Mouse (Mus musculus) ovary, postnatal 36 days (tissue): ENCODE measurements at regions not wholly inside any gene's neighbourhood (a gene's known extent, or its start where the extent isn't known, plus 50 kb on each side); places are given as distances from the start of the nearest gene placed in this dataset.

Experiments
- DNase-seq: peaks from one replicate; pipeline ENCODE4 v3.0.0; 2022; ENCODE audit warnings: low spot score, mixed read lengths

DNA sequence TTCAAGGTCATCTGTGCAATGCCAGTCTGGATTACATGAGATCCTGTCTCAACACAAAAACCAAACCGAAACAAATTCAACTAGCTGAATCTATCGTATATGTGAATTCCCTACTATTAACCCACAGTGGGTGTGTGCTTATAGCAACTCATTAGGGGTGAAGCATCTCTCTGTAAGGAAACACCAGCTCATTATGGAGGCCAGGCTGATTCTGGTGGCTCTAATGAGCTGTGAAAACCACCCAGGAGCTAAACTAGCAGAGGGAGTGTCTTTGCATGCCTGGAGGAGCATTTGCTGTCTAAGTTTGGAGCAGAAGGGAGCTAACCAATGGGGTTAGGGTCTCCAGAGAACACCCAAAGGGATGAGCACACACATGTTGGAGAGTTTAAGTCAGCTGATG is 54.1 kb upstream of the Adamts2 start:
- DNase-seq, result no peak

DNA sequence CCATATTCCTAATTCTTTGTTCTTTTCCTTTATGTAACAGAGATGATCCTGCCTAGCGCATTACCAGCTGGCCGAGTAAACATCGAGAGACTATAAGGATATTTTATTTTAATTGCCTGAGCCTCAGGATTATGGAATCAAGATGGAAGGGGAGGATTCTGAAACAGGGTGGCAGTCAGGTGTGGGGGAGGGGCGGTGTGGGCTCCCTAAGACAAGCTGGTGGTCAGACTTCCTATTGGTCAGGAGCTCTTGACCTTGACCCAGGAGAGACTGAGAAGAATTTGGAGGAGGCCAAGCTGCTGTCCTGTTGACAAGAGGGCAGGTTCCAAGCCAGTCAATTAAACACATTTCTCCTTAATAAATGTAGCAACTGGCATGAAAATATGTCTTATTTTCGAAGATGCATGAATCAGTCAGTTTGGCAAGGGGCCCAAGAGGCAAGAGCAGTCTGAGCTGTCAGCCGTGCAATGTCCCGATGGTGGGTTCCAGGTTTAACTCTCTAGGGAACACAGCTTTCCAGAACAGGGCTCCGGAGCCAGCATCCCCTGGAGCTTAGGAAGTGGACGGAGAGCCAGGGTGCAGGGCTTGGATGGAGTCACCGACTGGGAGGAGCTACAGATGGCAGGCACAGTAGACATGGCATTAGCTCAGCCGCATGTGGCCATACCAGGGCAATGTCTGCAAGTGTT is 55.3 kb upstream of the Adamts2 start:
- DNase-seq, result no peak

DNA sequence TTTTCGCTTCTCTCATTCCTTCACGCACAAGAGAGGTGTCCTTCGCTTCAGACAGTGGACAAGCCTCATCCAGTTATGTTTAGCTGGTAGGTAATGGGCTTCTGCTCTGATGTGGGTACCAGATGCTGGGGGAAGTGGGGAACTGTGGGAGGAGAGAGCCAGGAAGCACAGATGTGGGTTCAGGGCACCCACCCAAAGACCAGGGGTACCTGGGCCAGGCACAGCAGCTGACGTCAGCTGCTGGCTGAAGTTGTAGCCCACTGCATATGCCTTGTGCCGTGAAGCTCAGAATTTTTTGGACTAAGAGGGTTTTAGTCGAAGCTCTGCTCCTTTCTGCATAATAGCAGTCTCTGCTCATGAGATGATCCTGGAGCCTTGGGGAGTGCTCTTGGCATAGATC is 56.5 kb upstream of the Adamts2 start:
- DNase-seq, result no peak

DNA sequence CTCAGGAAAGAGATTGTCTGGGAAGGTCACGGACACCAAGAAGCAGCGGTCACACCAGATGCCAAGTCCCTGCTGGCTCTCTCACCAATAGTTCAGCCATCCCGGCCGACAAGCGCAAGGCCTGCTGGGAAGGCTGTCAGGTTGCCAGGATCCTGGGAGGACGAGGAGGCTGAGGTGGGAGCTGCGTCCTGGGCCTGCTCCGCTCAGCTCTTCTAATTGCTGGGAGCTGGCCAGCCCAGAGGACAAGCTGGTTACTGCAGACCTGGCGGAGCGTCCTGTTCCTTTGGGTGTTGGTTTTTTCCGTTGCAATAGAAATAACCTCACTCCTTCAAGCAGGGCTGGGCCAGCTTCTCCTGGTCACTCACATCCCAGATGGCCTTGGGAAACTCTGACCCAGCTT is 61.7 kb upstream of the Adamts2 start:
- DNase-seq, result peak; percentile 22

DNA sequence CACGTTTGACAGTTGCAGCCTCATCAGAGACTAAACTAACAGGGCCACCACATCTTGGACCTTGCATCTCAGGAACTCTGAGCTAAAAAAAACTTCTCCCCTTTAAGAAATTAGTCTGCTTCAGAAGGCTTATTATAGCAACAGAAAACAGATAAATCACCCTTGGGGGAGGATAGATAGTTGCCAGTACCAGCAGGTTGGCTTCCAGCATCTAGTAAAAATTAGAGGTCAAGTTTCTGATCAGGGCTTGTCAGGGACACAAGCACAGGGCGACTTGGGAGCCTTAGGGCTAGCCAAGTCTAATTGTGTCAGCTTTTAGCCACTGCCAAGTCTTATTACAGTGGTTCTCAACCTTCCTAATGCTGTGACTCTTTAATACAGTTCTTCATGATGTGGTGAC is 67.6 kb upstream of the Adamts2 start:
- no peak for DNase-seq

DNA sequence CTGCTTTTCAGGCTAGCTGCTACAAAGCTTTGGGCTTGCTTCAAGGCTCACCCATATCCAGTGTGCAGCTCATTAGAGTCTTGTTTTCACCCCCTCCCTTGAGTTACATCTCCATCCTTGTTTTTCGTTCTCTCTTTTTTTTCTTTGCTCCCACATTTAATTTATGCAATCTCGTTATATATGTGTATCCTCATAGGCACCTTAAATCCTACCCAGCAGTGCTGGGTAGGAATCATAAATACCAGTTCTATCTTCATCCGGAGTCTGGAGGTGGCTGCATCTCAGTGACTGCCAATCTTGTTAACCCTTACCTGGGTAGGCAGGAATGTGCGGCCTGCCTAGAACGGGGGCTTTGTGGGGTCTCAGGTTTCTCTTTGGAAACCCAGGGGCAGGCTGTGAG is 74.0 kb upstream of the Adamts2 start:
- DNase-seq, result no peak

DNA sequence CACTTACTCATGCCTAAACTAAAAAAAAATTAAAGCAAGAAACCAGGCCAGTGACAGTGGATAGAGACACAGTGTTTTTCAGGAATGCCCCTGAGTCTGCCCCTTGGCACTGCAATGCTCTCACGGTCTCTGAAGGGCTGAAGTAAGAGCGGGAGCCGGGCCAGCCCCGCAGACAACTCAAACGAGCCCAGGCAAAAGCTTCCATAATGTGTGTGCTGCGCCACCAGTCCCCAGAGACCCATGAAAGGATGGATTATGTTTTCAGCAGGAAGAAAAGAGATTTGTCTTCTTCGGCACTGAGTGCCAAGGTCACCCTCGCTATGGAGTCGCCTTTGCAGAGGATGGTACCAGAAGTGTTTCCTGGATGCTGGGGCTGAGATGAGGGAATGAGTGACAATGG is 81.7 kb upstream of the Adamts2 start:
- DNase-seq, result no peak

DNA sequence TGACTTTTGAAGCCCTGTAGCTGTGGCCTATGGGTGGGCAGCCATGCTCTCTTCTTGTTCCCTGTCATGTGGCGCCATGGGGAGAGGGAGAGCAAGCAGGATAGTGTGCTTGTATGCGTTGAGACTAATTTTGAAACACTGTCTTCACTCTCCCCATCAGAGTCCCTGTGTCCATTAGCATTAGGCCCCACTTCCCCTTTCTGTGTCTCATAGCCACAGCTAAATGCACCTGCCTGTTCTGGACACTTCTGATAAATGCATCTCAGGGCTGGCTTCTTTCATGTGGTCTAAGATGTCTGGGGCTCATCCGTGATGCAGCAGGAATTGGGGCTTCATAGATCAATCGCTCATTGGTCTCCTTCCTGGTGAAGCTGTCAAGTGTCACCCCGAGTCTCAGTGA is 77.0 kb upstream of the Rufy1 start:
- no peak for DNase-seq

DNA sequence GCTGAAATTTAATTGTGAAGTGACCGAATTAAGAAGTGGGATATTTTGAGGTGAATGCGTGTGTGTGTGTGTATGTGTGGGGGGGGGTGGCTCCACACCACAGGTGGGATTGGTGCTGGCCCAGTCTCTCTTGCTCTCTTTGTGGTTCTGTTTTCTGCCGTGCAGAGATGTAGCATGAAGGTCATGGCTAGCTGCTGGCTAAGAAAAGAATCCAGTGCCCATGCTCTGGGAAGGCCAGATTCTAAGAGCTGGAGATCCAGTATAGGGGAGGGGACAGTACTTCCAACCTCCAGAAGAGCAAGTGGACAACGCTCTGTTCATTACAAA is 76.5 kb upstream of the Rufy1 start:
- no peak for DNase-seq

DNA sequence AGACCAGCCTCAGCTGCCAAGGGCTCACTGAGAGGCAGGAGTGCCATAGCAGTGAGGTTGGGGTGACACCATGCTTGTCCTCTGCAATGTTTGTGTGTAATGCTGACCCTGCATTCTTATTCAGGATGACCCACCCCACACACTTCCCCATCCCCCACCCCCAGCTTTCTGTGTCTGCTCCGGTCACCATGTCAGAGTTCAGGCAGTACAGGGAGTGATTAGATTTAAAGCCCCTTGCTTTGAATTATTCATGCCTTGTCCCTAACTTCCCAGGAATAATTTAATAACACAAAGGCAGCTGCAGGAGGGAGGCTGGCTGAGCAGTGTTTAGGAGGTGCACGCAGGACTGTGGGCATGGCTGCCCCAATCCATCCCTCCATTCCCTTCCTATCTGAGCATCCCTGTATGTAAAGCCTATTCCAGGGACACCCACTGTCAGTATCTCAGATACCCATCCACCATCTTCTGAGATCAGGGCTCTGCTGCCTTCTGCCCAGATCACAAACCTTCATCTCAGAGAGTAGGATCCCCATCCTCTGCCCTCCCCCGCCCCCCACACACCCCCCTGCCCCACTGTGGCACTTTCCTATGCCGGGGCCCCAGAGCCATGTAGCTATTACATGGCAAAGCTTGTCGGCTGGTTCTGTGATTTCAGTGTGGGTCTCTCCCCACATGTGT is 76.0 kb upstream of the Rufy1 start:
- no peak for DNase-seq

DNA sequence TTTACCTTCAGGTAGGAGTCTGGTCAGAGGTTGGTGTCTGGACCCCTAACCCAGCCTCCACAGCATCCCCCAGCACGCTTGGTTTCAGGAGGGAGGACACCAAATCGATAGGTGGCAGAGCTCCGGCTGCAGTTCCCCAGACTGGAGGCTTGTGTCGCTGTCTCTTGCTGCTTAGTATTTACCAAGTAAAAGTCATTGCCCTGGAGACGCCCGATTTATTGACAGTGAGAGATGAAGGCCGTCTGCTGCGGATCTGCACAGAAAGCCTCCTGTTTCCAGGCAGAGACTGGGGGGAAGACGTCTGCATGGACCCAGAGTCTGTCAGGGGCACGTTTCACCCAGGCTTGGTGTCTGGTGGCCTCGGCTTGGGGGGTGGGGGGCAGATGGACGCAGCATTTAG is 70.4 kb upstream of the Rufy1 start:
- no peak for DNase-seq

DNA sequence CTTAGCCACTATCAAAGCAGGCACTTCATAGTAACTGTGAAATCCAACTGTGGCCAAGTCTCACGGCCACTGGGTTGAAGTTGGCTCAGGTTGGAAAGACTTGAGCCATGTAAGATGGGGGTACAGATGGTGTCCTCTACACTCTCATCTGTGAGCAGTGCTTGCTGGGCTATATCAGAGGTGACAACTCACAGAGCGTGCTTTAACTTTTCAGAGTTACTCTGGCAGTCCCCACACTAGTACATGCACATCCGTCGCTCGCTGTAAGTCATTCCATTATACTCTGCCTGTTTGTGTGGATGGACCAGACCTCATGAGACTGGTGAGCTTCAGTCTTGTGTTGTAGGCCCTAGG is 62.2 kb upstream of the Rufy1 start:
- DNase-seq, result no peak

DNA sequence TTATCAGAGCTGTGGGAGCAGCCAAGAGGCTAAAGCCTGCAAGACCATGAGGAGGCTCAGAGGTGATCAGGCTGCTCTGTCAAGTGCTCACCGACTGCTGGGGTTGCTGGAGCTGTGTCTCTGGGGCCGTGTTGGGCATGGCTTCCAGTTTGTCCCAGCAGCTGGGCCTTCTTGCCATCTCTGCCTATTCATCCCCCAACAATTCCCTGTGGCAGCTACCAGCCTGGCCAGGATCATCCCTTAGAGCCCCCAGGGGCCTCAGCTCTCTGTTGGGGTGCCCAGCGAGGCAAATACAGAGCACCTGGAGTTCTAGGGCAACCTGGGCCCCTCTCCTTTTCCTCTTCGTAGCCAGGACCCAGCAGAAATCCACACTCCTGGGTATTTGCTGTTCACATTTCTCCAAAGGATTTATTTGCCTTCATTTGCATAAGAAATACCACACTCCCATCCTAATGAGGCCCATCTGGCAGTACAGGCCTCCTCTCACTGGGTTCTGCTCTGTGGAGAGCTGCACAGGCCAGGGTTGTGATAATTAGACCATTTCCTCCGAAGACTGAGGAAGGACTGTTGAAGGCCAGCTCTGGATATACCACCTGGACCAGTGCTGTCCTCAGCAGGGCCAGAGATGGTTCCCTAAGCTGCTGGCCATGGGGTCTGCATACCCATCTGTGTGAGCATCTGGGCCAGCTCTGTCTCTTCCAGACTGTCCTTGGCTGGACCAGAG is 61.6 kb upstream of the Rufy1 start:
- peak; percentile 23 for DNase-seq

DNA sequence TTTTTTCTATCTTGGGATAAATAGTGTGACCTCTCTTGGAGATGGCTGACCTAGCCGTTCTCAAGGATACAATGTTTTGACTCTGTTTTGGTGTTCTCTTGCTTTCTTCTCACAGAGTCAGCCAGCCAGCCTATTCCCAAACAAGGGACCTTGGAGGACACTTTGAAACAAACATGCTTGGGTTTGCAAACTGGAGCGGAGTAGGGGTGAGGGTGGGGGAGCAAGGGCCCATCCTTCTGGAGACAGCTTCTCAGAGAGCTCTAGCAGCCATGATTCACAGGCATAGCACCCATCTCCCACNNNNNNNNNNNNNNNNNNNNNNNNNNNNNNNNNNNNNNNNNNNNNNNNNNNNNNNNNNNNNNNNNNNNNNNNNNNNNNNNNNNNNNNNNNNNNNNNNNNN is 52.9 kb upstream of the Rufy1 start:
- DNase-seq, result peak; percentile 78

DNA sequence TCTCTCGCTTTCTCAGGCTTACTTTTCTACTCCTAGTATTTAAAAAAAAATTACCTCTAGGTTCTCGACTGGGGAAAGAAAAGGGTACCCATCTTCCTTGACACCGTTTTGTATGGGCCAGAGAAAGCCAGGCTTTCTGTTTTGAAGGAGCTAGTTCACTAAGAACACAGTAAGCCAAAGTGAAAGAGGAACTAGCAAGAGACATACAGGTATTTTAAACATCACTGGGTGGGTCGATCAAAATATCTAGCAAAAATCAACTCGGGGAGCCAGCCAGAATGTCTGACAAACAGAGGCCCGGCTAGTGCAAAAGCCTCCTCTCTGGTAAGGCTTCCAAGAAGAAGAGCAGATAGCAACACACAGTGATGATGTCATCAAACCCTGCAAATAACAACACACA is 52.2 kb upstream of the Rufy1 start:
- no peak for DNase-seq

DNA sequence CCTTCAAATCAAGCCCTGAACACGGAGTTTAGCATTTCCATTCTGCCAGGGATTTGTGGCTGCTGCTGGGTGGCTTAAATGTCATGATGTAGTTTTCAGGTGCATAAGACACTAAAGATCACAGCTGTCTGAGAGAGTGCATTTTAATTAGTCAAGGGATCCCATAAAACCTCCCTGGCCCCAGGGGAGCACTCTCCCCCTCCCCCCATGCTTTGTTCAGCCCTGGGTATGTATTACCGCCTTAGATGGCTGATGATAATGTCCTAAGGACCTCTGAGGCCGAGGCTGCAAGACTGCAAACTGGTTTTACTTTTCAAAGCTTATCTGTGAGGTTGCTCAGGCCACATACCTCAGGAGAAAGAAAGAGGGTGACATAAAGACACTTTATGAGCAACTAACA is 51.7 kb upstream of the Rufy1 start:
- no peak for DNase-seq
